Mouse (Mus musculus): ENCODE data around the gene Kif13a.

DNA sequence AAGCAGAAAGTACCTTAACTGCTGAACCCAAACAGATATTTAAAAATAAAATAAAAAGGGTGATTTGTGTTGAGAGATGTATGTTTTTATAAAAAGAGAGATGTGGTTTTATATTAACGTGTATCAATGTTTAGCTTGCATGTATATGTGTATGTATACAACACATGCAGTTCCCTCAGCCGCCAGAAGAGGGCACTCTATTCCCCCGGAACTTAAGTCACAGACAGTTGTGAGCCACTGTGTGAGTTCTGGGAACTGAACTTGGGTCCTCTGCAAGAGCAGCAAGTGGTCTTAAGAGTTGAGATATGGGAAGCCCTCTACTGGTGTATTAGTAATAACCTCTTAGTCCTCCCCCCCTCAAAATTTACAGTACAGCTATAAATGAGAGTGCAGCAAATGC lies 96.7 kb downstream of the Kif13a start:
- peak; percentile 43; the same call in 1 of the 2 replicates for TF ChIP-seq CTCF (IDR thresholded peaks at IDR 0.05; ENCODE audit: borderline replicate concordance, extremely low read depth, insufficient read depth, insufficient read length)
- TF ChIP-seq POLR2A (IDR thresholded peaks at IDR 0.05; ENCODE audit: borderline replicate concordance, extremely low read depth, insufficient read depth, insufficient read length, poor library complexity, severe bottlenecking) = no peak
